ENCODE assay signal across 10 mouse cellular contexts in the genomic region with DNA sequence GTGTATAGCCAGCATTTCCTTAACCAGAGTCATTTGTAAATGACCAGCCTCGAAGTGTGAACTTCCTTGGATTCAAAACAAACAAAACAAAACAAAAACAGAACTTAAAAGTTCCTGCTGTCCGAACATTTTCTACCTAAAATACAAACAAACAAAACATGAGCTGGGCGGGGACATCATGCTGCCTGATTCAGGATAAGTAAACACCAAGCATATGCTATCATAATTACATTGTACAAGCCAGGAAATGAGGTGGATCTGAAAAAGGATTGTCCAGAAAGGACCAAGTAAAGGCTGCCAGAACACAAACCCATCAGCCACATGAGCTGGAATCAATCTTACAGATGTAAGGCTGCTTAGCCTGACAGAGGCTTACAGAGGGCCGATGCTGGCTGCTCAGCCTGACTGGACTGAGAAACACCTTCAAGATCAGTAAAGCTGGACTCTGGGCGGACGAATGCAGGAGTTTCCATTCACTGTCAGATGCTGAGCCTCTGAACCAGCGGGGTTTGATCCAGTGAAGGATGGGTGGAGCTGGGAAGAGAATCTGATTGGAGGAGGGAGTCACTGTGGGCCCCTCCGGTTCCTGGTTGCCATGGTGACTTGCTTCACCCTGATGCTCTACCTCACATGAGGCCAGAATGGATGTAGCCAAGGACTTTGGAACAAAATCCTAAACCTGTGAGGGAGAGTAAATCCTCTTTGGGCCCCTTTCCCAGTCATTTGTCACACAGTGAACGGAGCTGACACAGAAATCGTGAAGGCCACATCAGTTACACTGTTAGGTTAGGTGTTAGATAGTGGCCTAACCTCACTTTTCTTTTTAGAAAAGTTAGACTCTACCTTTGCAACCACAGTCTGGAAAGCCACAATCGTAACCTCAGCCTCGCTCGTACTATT. TPM values are rescaled to one million over a fixed set of nuclear protein-coding genes. Genes with fewer than 3 reads are reported as not detected.
DNase-seq lines count a peak whose midpoint lies in the region; ATAC-seq and TF ChIP-seq lines count a peak whose summit lies in the region.
"Had no signal": no experiment of that assay in that cellular context is flagged by ENCODE, and none has a peak within 500 bp of the region (broad histone marks: within the 10 kb centered on the region; RNA-seq: fewer than 3 reads in every experiment).

No protein-coding gene starts in this region.

- no peak overlapping the region for H3K4me2 ChIP-seq in hindbrain, embryonic 15.5 days
- H3K4me2 ChIP-seq in hindbrain, embryonic 12.5 days (replicated peaks): no peak overlapping the region
- H3K4me2 ChIP-seq: embryonic facial prominence, embryonic 12.5 days had no signal

- peak; percentile 70 for DNase-seq in brain, embryonic 14.5 days (ENCODE audit: low read depth)
- DNase-seq in cerebellum, adult 9-11 months: peak; percentile 64
- DNase-seq in heart, postnatal 36 days: peak; percentile 22 to 32
- no peak for DNase-seq in testis, postnatal 14 days (ENCODE audit: low spot score)
- DNase-seq in thymus, postnatal 14 days: no peak
- DNase-seq: adrenal gland, postnatal 14 days had no signal

- 55% methylated on average over 13 of the region's 13 CpGs for WGBS in hindbrain, embryonic 15.5 days
- WGBS in hindbrain, embryonic 12.5 days: 71% methylated on average over 13 of the region's 13 CpGs

- no peaks in the 10 kb centered on the region for H3K36me3 ChIP-seq in hindbrain, embryonic 15.5 days
- H3K36me3 ChIP-seq in hindbrain, embryonic 12.5 days: no peaks in the 10 kb centered on the region
- H3K36me3 ChIP-seq: embryonic facial prominence, embryonic 12.5 days had no signal

- TF ChIP-seq CTCF in brain, embryonic 14.5 days (IDR thresholded peaks at IDR 0.05; ENCODE audit: borderline replicate concordance, extremely low read depth, insufficient read depth, insufficient read length): no peak

- ATAC-seq in hindbrain, embryonic 15.5 days (ENCODE audit: low FRiP score, low read depth): 0 out of 2 replicates have a peak, but pooled peaks have one; percentile 50
- ATAC-seq in hindbrain, embryonic 12.5 days (ENCODE audit: low FRiP score): no peak
- ATAC-seq in inflammation-experienced regulatory T-cells, adult 6 months: no peak

- no peaks in the 10 kb centered on the region for H3K9me3 ChIP-seq in hindbrain, embryonic 15.5 days
- H3K9me3 ChIP-seq in hindbrain, embryonic 12.5 days (replicated peaks): peaks cover 7% of the 10 kb centered on the region; the same call in 1 of the 2 replicates
- H3K9me3 ChIP-seq: embryonic facial prominence, embryonic 12.5 days had no signal

- intact Hi-C loops in heart, postnatal 36 days (cut with DNase I): no loop called here

- H3K4me1 ChIP-seq in hindbrain, embryonic 15.5 days (replicated peaks): peaks cover 10% of the 10 kb centered on the region
- peaks cover 5% of the 10 kb centered on the region for H3K4me1 ChIP-seq in hindbrain, embryonic 12.5 days

- H3K27me3 ChIP-seq in hindbrain, embryonic 15.5 days: no peaks in the 10 kb centered on the region
- H3K27me3 ChIP-seq in hindbrain, embryonic 12.5 days: no peaks in the 10 kb centered on the region
- H3K27me3 ChIP-seq: embryonic facial prominence, embryonic 12.5 days had no signal

- H3K9ac ChIP-seq in hindbrain, embryonic 15.5 days: no peak overlapping the region
- H3K9ac ChIP-seq in hindbrain, embryonic 12.5 days: no peak overlapping the region
- H3K9ac ChIP-seq: embryonic facial prominence, embryonic 12.5 days had no signal

- no peak overlapping the region for H3K4me3 ChIP-seq in hindbrain, embryonic 15.5 days
- H3K4me3 ChIP-seq in hindbrain, embryonic 12.5 days: no peak overlapping the region
- H3K4me3 ChIP-seq: embryonic facial prominence, embryonic 12.5 days had no signal

- H3K27ac ChIP-seq in hindbrain, embryonic 15.5 days (replicated peaks): no peak overlapping the region
- no peak overlapping the region for H3K27ac ChIP-seq in hindbrain, embryonic 12.5 days
- H3K27ac ChIP-seq: embryonic facial prominence, embryonic 12.5 days had no signal

- TF ChIP-seq POLR2A in brain, embryonic 14.5 days (IDR thresholded peaks at IDR 0.05; ENCODE audit: borderline replicate concordance, extremely low read depth, insufficient read depth, insufficient read length, poor library complexity, severe bottlenecking): no peak

RNA-seq across cellular contexts. Expression of a gene that starts 34.5 kb away (rescaled TPM):
- polyA plus RNA-seq in hindbrain, embryonic 15.5 days (2015; fragmentation: Nextera tagmentation; extraction: Ambion mirVana): 6.0 and 7.0 TPM in 2 replicates
- 6.9 and 7.1 TPM in 2 replicates for polyA plus RNA-seq in hindbrain, embryonic 12.5 days (2016; fragmentation: Nextera tagmentation; extraction: Ambion mirVana)
- polyA plus RNA-seq in brain, embryonic 14.5 days (2012; rRNA removed): 17.8 and 20.2 TPM in 2 replicates
- total RNA-seq in heart, postnatal 36 days (2021): 10 to 100 TPM; 19.9 to 21.5 TPM
- polyA plus RNA-seq in inflammation-experienced regulatory T-cells, adult 6 months (2017; shearing (Covaris generic)): 10 to 100 TPM in 2 of 3 experiments, 1 to 10 TPM in 1; 7.9 to 19.2 (median 16.0) TPM

Comparison
In these comparisons a context has a peak if more than half of its experiments do, and no peak if none do; other contexts are left out.
1. DNase-seq: peak in brain, embryonic 14.5 days (single experiment), cerebellum, adult 9-11 months (single experiment) and heart, postnatal 36 days (2 of 2); none in testis, postnatal 14 days (single experiment) and thymus, postnatal 14 days (single experiment).